In genomic region chr3:156871641-156872196, GRCm38 (mm10) we compare ENCODE assay signal across 12 mouse cellular contexts.
DNase-seq lines count a peak whose midpoint lies in the region; ATAC-seq and TF ChIP-seq lines count a peak whose summit lies in the region.
"Had no signal": no experiment of that assay in that cellular context is flagged by ENCODE, and none has a peak within 500 bp of the region (broad histone marks: within the 10 kb centered on the region; RNA-seq: fewer than 3 reads in every experiment).

No protein-coding gene starts in this region.

- H3K4me2 ChIP-seq in forebrain, embryonic 16.5 days (ENCODE audit: low read length) = no peak overlapping the region
- no peak overlapping the region for H3K4me2 ChIP-seq in forebrain, embryonic 14.5 days (ENCODE audit: low read length)
- no peak overlapping the region for H3K4me2 ChIP-seq in liver, embryonic 12.5 days
- no peak overlapping the region for H3K4me2 ChIP-seq in hindbrain, postnatal 0 days (ENCODE audit: low read depth, low read length)
- H3K4me2 ChIP-seq: embryonic facial prominence, embryonic 13.5 days; liver, embryonic 13.5 days had no signal

- no peaks in the 10 kb centered on the region for H3K79me2 ChIP-seq in liver, adult 2 months (ENCODE audit: control insufficient read depth, insufficient read depth, low read length)

- no peak for DNase-seq in forebrain, embryonic 14.5 days (ENCODE audit: low spot score)
- peak; percentile 29 for DNase-seq in liver, adult 2 months (ENCODE audit: extremely low read depth, low read depth, low spot score)
- DNase-seq in hindbrain, postnatal 0 days (ENCODE audit: low spot score) = peak; percentile 18
- peak; percentile 46 for DNase-seq in retina, postnatal 1 day
- DNase-seq in left cerebral cortex, postnatal 25 days (ENCODE audit: low spot score in 2 of 2) = no peak
- no peak for DNase-seq in spleen, postnatal 36 days (ENCODE audit: low spot score in 2 of 2)
- DNase-seq: layer of hippocampus, adult 9-11 months; liver, embryonic 13.5 days had no signal

- no peak for TF ChIP-seq POLR2A in liver, adult 2 months (IDR thresholded peaks at IDR 0.05; ENCODE audit: extremely low read depth, insufficient read depth, low read length)

- no peaks in the 10 kb centered on the region for H3K9me3 ChIP-seq in forebrain, embryonic 16.5 days (ENCODE audit: control insufficient read depth, low read length)
- no peaks in the 10 kb centered on the region for H3K9me3 ChIP-seq in forebrain, embryonic 14.5 days (replicated peaks; ENCODE audit: control insufficient read depth, low read length)
- no peaks in the 10 kb centered on the region for H3K9me3 ChIP-seq in liver, embryonic 12.5 days (replicated peaks)
- H3K9me3 ChIP-seq in hindbrain, postnatal 0 days (ENCODE audit: low read length) = no peaks in the 10 kb centered on the region
- H3K9me3 ChIP-seq: embryonic facial prominence, embryonic 13.5 days; liver, embryonic 13.5 days had no signal

- no peak overlapping the region for H3K4me3 ChIP-seq in forebrain, embryonic 16.5 days (replicated peaks; ENCODE audit: low read length)
- no peak overlapping the region for H3K4me3 ChIP-seq in forebrain, embryonic 14.5 days (ENCODE audit: low read depth, low read length)
- H3K4me3 ChIP-seq in liver, adult 2 months (ENCODE audit: insufficient read depth, low read depth, low read length) = no peak overlapping the region
- H3K4me3 ChIP-seq in liver, embryonic 12.5 days = no peak overlapping the region
- no peak overlapping the region for H3K4me3 ChIP-seq in hindbrain, postnatal 0 days (ENCODE audit: low read length)
- H3K4me3 ChIP-seq: embryonic facial prominence, embryonic 13.5 days; liver, embryonic 13.5 days had no signal

- intact Hi-C loops in left cerebral cortex, postnatal 25 days (cut with DNase I) = loop anchor here (10.0 kb wide), 1 partner anchor 233 kb away; no protein-coding TSS in a partner anchor

- 0 out of 2 replicates have a peak, but pooled peaks have one; percentile 5 for ATAC-seq in forebrain, embryonic 16.5 days
- ATAC-seq in forebrain, embryonic 14.5 days = no peak
- ATAC-seq in liver, embryonic 12.5 days = no peak
- ATAC-seq in hindbrain, postnatal 0 days = 0 out of 2 replicates have a peak, but pooled peaks have one; percentile 18
- ATAC-seq: activated CD4-positive, CD25-positive, alpha-beta regulatory T cell, adult 4 months had no signal

- WGBS in forebrain, embryonic 16.5 days = 85% methylated on average over 6 of the region's 6 CpGs
- WGBS in forebrain, embryonic 14.5 days = 82% methylated on average over 6 of the region's 6 CpGs
- WGBS in liver, adult 2 months = 75% methylated on average over 6 of the region's 6 CpGs
- WGBS in liver, embryonic 12.5 days (ENCODE audit: insufficient replicate concordance) = 56% methylated on average over 6 of the region's 6 CpGs
- WGBS in hindbrain, postnatal 0 days = 79% methylated on average over 6 of the region's 6 CpGs

- H3K27me3 ChIP-seq in forebrain, embryonic 16.5 days (replicated peaks; ENCODE audit: control insufficient read depth, insufficient read depth, low read length) = no peaks in the 10 kb centered on the region
- H3K27me3 ChIP-seq in forebrain, embryonic 14.5 days (replicated peaks; ENCODE audit: control insufficient read depth, insufficient read depth, low read length) = no peaks in the 10 kb centered on the region
- no peaks in the 10 kb centered on the region for H3K27me3 ChIP-seq in liver, adult 2 months (ENCODE audit: control insufficient read depth, insufficient read depth, low read length)
- H3K27me3 ChIP-seq in liver, embryonic 12.5 days (replicated peaks) = no peaks in the 10 kb centered on the region
- no peaks in the 10 kb centered on the region for H3K27me3 ChIP-seq in hindbrain, postnatal 0 days (ENCODE audit: insufficient read depth, low read length)
- H3K27me3 ChIP-seq: embryonic facial prominence, embryonic 13.5 days; liver, embryonic 13.5 days had no signal

- no peak overlapping the region for H3K9ac ChIP-seq in forebrain, embryonic 16.5 days (replicated peaks; ENCODE audit: low read depth, low read length)
- H3K9ac ChIP-seq in forebrain, embryonic 14.5 days (ENCODE audit: low read length) = no peak overlapping the region
- H3K9ac ChIP-seq in liver, adult 2 months (ENCODE audit: low read depth, low read length) = no peak overlapping the region
- H3K9ac ChIP-seq in liver, embryonic 12.5 days = no peak overlapping the region
- H3K9ac ChIP-seq in hindbrain, postnatal 0 days (replicated peaks; ENCODE audit: low read length) = no peak overlapping the region
- H3K9ac ChIP-seq: embryonic facial prominence, embryonic 13.5 days; liver, embryonic 13.5 days had no signal

- no peaks in the 10 kb centered on the region for H3K36me3 ChIP-seq in forebrain, embryonic 16.5 days (ENCODE audit: control insufficient read depth, insufficient read depth)
- H3K36me3 ChIP-seq in forebrain, embryonic 14.5 days (ENCODE audit: control insufficient read depth, insufficient read depth, low read length) = no peaks in the 10 kb centered on the region
- H3K36me3 ChIP-seq in liver, adult 2 months (ENCODE audit: control insufficient read depth, insufficient read depth, low read length) = no peaks in the 10 kb centered on the region
- H3K36me3 ChIP-seq in liver, embryonic 12.5 days = no peaks in the 10 kb centered on the region
- no peaks in the 10 kb centered on the region for H3K36me3 ChIP-seq in hindbrain, postnatal 0 days (ENCODE audit: insufficient read depth, low read length)
- H3K36me3 ChIP-seq: embryonic facial prominence, embryonic 13.5 days; liver, embryonic 13.5 days had no signal

- peak; percentile 41 for TF ChIP-seq CTCF in liver, adult 2 months (IDR thresholded peaks at IDR 0.05; ENCODE audit: low read depth, low read length)
- peak; percentile 39 for TF ChIP-seq CTCF in hindbrain, postnatal 0 days (IDR thresholded peaks at IDR 0.05; ENCODE audit: low read depth)

- H3K4me1 ChIP-seq in forebrain, embryonic 16.5 days (replicated peaks; ENCODE audit: control insufficient read depth, insufficient read depth, low read length) = peaks cover 11% of the 10 kb centered on the region
- H3K4me1 ChIP-seq in forebrain, embryonic 14.5 days (ENCODE audit: control insufficient read depth, insufficient read depth, low read length) = peaks cover 10% of the 10 kb centered on the region; the same call in 1 of the 2 replicates
- H3K4me1 ChIP-seq in liver, adult 2 months (ENCODE audit: control insufficient read depth, insufficient read depth, low read length) = no peaks in the 10 kb centered on the region
- no peaks in the 10 kb centered on the region for H3K4me1 ChIP-seq in liver, embryonic 12.5 days
- no peaks in the 10 kb centered on the region for H3K4me1 ChIP-seq in hindbrain, postnatal 0 days (ENCODE audit: insufficient read depth, low read length)
- H3K4me1 ChIP-seq: liver, embryonic 13.5 days had no signal

- H3K27ac ChIP-seq in forebrain, embryonic 16.5 days (ENCODE audit: low read length) = no peak overlapping the region
- H3K27ac ChIP-seq in forebrain, embryonic 14.5 days (ENCODE audit: low read depth, low read length) = no peak overlapping the region
- H3K27ac ChIP-seq in liver, adult 2 months (replicated peaks; ENCODE audit: insufficient read depth, low read depth, low read length) = no peak overlapping the region
- H3K27ac ChIP-seq in liver, embryonic 12.5 days = no peak overlapping the region
- no peak overlapping the region for H3K27ac ChIP-seq in hindbrain, postnatal 0 days
- H3K27ac ChIP-seq: embryonic facial prominence, embryonic 13.5 days; liver, embryonic 13.5 days had no signal

Comparison
In these comparisons a context has a peak if more than half of its experiments do, and no peak if none do; other contexts are left out.
1. ATAC-seq: peak in forebrain, embryonic 16.5 days (single experiment) and hindbrain, postnatal 0 days (single experiment); none in forebrain, embryonic 14.5 days (single experiment) and liver, embryonic 12.5 days (single experiment).
2. DNase-seq: peak in liver, adult 2 months (single experiment), hindbrain, postnatal 0 days (single experiment) and retina, postnatal 1 day (single experiment); none in forebrain, embryonic 14.5 days (single experiment), left cerebral cortex, postnatal 25 days (0 of 2) and spleen, postnatal 36 days (0 of 2).